Mouse (Mus musculus) CD8-positive naive resting alpha-beta T cell, adult 2 months (primary cell): ENCODE data around the gene Slit3.

Experiments used
- DNase-seq, 2 experiments: peaks; one replicate each; pipeline ENCODE4 v3.0.0; 2022; ENCODE audit warnings: low read depth in 2 of 2, low spot score in 2 of 2

Slit3 gene

DNA sequence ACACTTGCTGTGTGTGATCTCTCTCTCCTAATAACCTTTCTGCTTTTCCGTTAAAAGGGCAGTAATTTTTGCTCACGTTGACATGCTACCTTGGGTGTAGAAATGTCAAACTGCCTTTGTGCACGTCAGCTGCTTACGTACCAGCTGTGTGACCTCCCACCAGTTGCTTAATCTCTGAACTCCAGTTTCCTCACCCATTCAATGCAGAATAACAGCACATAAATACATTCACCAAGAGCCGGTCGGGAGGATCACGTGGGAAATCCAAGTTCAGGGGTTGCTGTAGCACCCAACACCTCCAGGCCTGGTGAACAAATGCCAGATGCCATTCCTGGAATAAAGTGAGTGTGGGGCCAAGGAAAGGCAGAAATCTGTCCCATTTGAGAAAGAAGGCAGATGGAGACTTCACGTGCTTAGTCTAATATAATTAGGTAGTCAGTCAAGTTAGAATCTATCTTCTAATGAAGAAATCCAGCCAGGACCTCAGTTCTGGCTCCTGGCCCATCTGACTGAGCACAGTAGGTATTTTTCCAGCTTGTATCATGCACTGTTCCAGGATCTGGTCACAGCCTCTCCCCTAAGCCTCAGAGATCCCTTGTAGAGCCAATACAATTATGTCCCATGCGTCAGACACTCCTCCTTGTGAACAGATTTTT lies 268.9 kb downstream of the Slit3 start:
- DNase-seq = no peak

DNA sequence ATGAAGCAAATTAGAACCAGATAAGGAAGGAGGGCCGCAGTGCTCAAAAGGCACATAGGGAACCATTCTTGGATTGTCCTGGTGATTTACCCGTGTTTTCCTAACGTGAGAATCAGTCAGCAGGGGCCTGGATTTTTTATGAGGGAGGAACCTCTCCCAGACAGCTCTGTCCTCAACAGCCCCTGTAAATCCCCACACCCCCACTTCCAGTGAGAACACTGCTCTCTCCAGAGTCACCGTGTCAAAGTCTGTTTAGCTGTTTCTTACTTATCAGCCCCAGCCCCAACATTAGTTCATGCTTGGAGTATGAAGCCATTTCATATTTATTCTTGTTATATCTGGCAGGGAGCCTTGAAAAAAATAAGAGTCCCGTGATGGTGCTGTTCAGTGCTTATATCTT lies 272.8 kb downstream of the Slit3 start:
- DNase-seq = no peak

DNA sequence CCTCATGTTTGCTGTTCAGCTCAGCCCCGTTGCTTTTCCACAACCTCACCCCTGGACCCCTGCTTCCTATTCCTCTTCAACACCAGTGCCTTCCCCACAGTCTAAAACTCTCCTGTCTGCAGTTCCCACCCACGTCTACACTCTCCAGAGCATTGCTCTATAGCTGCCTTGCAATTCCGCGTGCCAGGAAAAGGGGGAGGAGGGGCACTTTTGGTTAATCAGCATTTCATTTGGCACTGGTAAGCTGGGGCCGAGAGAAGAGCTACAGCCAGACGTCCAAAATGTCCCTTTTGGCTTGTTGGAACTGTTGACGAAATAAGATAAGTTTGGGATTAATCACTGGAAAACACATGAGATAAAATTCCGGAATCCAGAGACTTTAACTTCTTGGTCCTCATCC lies 274.4 kb downstream of the Slit3 start:
- DNase-seq = no peak

DNA sequence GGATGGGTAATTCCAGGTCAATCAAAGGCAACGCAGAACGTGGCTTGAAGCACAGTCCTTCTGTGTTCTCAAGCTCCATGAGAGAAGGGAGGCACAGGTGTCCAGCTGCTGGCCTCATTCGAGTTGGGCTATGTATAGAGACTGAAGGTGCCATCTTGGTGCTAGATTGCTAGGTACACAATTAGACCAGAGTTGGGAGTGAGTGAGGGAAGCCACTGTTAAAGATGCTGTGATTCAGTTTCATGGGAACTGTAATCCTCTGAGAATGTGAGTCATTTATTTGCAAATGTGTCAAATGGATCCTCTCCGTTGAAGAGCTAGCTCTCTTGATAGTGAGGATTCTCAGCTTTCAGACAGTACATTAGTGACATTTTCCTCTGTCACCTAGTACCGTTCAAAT lies 277.3 kb downstream of the Slit3 start:
- no peak for DNase-seq

DNA sequence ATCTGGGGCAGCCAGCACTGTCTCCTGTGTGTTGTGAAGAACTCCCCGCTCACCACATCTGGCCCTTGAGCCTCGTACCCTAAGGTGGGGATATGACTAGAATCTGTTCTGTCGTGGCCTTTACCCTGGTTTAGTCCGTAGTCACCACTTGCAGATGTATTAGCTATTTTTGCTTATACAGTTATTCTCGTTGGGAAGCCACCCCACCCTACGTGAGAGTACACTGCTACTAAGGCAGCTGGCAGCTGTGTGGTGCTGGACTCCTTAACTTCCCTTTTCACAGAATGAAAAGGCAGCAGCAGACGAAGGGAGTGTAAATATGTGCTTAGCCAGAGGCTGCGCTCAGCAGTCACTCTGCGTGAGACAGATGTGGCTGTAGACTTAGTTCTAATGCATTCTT lies 282.5 kb downstream of the Slit3 start:
- no peak for DNase-seq

DNA sequence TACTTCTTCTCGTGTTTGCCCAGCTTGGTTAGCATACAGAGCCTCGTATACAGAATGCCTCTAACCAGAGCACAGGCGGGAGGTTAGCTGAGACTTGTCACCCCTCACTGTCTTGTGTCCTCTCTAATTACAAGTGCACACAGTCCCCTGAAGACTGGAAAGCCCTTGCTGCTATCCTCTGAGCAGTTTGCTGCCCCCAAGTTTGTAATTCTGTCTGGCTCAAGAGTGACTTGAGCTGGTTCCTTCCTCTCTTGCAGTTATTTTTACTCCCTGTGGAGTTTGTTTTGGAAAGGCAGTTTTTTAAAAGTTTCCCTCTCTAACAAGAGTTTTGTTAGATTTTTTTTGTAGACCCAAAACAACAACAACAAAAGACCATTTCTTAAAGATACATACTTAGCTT lies 285.0 kb downstream of the Slit3 start:
- DNase-seq = no peak

DNA sequence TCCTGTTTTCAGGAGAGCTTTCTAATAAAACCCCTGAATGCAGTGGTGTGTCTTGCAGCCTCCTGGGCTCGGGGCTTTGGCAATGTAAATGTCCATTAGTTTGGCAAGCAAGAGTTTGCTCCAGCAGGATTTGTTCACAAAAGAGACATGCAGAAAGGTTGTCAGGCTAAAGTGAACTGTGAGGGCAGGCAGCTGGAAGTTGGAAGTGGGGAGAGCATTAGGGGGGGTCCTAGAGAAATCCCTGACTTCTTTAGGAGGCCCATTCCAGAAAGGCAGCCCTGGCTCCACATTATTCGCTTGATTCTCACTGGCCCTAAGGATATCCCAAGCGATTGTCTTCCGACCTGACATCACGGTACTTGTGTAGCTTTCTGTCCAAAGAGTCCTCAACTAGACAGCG lies 285.5 kb downstream of the Slit3 start:
- DNase-seq = no peak

DNA sequence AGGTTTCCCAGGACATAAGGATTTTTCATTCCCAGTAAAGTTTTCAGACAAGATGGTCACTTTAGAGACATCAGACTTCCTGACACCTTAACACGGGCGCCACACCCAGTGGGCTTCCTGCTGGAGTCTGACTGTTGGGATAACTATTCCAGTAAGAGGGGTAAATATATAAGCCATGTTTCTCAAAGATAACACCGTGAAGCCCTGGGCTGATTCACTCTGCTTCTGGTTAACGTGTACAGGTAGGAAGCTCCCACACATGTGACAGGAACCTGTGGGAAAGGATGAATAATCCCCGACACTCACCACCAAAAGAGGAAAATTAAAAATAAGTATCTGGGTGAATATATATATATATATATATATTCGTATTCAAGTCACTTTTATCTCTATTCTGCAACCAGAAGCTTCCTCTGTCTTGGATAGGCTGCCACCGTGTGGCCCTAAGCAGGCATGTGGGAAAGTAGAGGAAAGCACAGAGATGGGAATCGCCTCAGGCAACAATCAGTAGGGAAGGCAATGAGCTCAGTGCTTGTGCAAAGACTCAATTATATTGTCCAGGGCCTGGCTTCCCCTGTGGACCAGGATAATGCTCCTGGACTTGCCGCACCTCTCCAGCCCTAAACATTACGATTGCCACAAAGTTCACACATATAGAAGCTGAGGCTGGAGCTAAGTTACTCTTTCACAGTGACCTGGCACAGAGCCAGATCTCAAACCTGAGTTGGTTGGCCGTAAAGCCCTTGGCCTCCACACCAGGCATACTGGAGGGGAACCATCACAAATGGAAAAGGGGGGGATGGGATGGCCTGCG lies 286.5 kb downstream of the Slit3 start:
- no peak for DNase-seq

DNA sequence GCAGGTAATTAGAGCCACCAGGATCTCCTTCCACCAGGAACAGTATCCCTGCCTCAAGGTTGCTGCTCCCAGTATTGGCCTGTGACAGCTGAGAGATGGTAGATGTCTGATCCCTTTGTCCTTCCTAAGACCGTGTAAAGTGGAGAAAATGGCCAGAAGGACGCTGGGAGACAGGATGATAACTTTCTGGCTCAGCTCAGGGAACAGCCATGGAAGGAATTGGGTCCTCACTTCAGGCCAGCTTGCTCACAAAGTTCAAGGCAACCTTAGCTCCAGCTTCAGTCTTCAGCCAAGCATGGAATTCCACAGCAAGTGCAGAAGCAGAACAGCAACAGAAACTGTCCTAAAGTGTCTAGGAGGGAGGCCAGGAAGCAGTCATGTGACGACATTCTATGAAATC lies 289.4 kb downstream of the Slit3 start:
- no peak for DNase-seq

DNA sequence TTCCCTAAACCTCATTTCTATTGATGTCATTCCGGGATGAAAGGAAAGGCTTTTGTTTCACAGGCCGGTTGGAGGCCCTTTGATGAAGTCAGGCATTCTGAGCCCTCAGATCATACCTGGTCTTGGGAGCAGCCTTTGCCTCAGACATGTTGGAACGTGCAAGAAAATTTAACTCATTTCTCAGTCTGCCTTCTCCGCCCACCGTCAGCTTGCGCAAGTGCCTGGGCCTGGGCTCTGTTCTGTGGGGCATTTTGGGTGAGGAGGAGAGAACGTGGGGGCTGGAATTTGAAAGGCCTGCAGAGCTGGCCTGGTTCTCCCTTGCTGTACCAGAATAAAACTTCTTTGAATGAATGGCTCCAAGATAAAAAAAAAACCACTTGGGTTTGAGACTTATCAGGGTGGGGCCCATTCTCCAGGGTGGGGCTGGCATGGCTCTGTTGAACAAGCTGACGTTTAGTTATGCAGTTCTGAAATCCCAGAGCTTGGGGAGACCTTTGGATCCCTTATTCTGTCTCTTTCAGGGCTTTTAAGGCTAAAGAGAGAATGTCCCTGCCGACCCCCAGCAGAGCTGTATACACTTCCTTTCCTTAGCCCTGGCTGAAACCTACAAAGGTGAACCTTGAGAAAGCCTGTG lies 294.9 kb downstream of the Slit3 start:
- DNase-seq = no peak

DNA sequence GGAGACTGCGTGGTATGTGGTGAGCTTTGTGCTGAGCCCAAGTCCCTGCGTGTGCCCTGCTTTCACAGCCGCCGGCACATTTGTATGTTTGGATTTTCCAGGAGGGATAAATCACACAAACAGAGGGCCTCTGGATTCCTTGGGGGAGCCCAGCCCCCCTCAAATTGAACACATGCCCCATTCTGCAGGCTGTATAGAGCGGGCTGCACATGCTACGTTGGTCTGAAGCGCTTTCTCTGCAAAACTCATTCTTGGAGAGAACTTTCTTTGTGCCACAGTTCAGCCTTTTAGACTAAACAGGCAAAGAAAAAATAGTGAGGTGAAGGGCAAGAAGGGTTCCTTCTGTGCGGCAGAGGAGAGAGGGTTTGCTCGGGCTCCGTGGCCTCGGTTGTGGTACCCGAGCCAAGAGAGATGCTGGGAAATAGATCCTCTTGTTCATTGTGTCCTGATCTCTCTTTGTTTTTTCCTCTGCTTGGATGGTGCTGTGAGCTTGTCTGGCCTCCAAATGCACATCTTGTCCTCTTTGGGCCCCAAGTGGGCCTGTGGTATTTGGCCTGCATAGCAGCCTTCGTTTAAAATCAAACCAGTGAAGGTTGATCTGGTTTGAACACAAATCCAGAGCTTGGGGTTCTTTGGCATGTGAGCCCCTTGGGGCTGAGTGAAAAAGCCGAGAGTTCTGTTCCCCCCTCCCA lies 295.5 kb downstream of the Slit3 start:
- DNase-seq = no peak

DNA sequence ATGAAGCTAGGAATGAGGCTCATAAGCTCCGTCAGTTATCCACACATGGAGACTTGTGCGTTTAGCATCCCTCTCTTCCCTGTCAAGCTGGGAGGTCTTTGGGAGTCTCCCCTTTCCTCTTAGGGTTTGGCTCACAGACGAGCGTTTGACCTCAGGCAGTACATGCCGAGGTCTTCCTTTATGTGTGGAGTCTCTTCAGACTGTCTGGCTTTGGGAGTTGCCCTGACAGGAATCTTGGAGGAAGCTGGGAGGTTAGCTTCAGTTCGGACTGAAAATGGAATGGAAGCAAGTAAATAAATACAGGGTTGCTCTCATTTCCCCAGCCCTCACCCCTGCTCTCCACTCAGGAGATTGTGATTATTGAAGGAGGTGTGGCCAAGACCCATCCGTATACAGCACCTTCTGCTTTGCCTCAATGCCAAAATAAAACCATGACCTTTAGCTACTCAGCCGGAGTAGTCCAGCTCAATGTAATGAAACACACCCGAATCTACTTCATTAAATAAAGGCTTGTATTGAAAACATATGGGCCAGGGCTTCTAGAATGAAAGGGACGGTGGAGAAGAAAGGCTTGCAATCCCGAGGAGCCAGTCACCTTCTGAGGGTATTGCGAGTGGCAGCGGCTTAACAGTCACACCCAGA lies 297.0 kb downstream of the Slit3 start:
- no peak for DNase-seq

DNA sequence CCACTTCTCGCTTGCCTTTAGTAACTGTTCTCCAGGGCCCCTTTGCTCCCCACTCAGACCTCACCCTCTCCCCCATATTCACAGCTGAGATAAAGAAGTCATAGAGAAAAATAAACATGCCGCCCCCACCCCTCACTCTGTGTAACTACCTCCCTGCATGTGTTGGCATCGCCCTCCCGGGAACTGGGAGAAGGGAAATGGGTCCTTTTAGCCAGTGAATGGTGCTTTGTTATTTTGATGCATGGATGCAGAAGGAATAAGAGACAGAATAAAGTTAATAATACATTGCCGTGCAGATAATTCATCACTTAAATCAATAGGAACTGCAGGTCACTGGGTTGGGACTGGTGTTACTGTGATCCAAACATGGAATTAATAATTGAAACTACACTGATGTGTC lies 298.0 kb downstream of the Slit3 start:
- no peak for DNase-seq

DNA sequence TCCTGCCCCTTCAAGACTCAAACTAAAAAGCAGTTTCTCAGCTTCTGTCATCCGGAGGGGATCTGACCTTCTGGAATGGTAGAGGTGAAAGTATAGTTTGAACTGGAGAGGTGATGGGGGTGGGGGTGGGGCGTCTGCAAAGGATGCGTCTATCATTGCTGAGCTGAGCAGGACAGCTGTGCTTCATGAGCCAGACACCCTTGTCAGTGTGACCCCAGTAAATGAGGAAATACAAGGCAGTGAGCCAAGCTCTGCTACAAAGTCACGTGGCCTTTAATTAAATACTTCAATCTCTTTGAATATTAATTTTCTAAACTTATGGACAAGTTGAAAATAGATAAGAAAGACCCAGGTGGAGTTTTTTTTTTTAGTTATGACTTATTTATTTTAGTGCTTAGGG lies 300.7 kb downstream of the Slit3 start:
- no peak for DNase-seq

DNA sequence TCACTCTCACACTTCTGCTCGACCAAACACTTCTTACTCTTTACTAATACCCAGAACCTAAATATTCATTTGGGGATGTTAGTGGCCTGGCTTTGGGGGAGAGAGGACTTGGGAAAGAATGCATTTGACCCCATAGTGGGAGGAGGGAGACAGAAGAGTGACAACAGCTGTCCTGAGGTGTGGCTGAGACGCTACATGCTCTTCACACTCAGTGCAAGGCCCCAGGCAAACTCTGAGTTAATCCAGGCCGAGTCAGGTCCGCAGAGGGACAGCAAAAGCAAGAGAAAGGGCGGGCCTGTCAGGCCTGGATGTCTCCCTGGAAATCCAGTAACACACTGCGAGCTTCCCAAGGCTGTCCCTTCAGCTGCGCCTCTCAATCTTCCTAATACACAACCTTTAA lies 307.0 kb downstream of the Slit3 start:
- no peak for DNase-seq

DNA sequence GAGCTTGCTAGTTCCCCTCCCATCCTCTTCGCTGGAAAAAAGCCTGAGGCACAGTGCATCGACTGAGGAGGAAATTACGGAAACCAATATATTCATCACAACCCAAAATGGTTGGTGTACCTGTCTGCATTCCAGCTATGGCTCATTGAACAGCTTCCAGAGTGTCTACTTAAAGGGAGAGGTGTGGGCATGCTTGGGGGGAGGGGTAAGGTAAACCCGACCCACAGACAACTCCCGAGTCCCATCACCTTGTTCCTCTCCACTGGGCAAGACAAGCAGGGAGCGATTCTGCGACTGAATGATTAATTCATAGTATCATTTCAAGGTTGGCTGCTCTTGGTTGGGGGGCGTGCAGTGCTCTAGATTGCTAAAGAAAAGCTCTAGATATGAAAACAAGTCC lies 310.1 kb downstream of the Slit3 start:
- no peak for DNase-seq

DNA sequence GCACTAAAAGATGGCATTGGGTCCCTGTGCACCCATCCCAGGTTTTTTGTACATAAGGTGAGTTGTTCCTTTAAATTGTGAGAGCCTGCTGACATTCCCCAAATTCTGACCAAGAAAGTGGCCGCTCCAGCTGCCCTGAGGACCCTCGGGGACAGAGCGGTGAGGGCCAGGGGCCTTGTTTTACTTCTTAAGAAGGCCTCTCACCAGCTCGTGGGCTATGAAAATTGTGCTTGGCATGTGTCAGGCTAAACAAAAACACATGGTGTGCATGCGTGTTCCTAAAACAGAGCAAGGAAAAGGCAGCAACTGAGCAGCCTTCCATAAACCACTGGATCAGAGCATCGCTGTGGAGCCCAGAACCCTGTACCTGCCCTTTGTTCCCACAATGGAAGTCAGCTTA lies 316.5 kb downstream of the Slit3 start:
- DNase-seq = no peak

DNA sequence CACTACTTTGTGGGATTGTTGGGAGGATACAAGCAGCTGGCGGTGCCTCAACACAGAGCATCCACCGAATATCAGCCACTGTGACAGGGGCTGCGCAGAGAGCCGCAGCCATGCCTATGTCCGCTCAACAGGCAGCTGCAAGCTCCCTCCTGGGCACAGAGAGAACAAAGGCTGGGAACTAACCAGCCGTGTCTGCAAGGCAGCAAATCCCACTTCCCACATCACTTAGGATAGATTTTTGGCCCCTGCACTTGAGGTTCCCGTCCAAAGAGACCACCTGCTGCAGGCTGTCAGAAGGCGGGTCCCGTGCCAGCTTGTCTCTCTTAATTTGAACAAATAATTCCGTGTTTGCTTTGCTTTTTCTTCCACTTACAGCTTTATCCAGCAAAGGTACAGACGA lies 319.2 kb downstream of the Slit3 start:
- no peak for DNase-seq

DNA sequence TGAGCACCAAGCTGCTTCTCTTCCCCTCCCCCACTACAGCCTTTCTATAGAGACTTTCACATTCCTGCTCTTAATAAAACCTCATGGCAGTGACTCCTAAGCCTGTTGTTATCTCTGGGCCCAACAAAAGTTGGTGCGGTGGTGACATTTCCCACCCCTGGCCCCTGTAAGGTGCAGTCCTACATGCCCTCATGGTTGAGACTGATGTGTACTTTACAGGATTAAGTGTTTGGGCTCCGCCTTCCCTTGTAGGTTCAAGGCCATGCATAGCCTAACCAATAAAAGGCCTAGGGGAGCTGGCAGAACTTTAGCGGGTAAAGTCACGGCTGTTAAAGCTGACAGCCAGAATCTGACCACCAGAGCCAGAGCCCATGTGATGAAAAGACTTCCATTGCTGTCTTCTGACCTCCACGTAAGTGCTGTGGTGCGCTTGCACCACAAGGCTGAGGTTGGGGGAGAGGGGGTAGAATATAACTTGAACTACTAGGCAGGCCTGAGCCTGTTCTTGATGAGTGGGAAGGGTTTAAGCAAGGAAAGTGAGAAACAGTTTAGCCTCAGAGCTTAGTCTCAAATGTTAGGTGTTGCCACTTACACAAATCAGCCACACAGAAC lies 323.6 kb downstream of the Slit3 start:
- no peak for DNase-seq

DNA sequence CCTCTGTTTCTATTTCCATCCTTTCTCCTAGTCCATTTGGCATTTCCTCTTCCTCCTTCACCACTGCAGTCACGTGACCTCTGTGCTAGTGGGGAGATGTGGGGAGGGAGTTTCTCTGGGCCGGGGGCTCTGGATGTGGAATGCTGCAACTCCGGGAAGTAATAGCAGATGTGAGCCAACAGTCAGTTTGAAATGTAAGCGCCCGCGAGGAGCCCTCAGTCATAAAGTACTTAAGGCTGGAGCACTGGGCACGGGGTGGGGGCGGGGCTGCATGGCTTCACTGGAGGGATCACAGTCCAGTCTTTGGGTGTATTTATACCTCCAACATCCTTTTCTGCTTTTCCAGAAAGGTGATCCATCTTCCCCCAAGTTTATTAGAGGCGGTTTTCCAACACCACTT lies 326.9 kb downstream of the Slit3 start:
- no peak for DNase-seq

DNA sequence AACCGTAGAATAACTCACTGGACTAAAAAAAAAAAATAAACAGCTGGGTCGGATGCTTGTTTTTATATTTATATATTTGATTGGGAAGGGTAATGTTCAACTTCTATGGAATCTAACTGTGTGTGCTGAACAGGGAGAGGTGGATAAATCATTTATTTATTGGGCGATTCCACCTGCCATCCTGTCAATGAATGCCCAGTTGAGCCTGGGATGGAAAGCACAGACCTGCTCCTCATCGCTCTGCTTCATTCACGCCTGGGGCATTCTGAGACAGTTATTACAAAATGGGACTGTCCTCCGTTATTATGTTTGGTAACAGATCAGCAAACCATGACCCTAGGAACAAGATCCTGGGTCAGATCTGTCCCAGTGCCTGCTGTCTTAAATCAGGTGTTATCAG lies 328.2 kb downstream of the Slit3 start:
- DNase-seq = no peak
